Mouse (Mus musculus) heart, embryonic 15.5 days (tissue): ENCODE data around the gene Stk33. TPM values are rescaled to one million over a fixed set of nuclear protein-coding genes. Genes with fewer than 3 reads are reported as not detected.

Experiments used
- ATAC-seq: fragments of 200-750 bp; cut with Nextera tagmentation; replicated peaks from 2 replicates; pipeline ENCODE4 v1.8.0; 2017; ENCODE audit warnings: low read depth, moderate TSS enrichment; ENCODE audit not compliant: insufficient number of reproducible peaks, insufficient read depth, low FRiP score
- H3K27ac ChIP-seq: fragments of 300-500 bp; sonication (generic); 2 replicates; pipeline ENCODE4 v1.5.1; 2015; ENCODE audit warnings: mild to moderate bottlenecking, inconsistent platforms
- H3K27me3 ChIP-seq: fragments of 300-500 bp; sonication (generic); 2 replicates; pipeline ENCODE4 v1.6.1; 2015; ENCODE audit warnings: inconsistent platforms
- H3K36me3 ChIP-seq: fragments of 300-500 bp; sonication (generic); 2 replicates; pipeline ENCODE4 v1.6.1; 2015; ENCODE audit warnings: mild to moderate bottlenecking, inconsistent platforms
- H3K4me1 ChIP-seq: fragments of 300-500 bp; sonication (generic); replicated peaks from 2 replicates; pipeline ENCODE4 v1.6.1; 2015; ENCODE audit warnings: inconsistent platforms
- H3K4me2 ChIP-seq: fragments of 300-500 bp; sonication (generic); 2 replicates; pipeline ENCODE4 v1.6.1; 2015; ENCODE audit warnings: inconsistent platforms, mild to moderate bottlenecking, moderate library complexity
- H3K4me3 ChIP-seq: fragments of 300-500 bp; sonication (generic); 2 replicates; pipeline ENCODE4 v1.5.1; 2015; ENCODE audit warnings: mild to moderate bottlenecking, inconsistent platforms
- H3K9ac ChIP-seq: fragments of 300-500 bp; sonication (generic); 2 replicates; pipeline ENCODE4 v1.6.1; 2015; ENCODE audit warnings: mild to moderate bottlenecking, inconsistent platforms
- H3K9me3 ChIP-seq: fragments of 300-500 bp; sonication (generic); replicated peaks from 2 replicates; pipeline ENCODE4 v1.6.1; 2016; ENCODE audit warnings: inconsistent platforms
- WGBS: fragments of 180-500 bp; shearing (Covaris S2); methylation state at CpG from one replicate; pipeline ENCODE4 v1.1.7; 2015; ENCODE audit warnings: mixed read lengths; 5-methylcytosine and 5-hydroxymethylcytosine counted together
- polyA plus RNA-seq: library from polyadenylated mRNA; unstranded; fragments of >200 nt; fragmentation: Nextera tagmentation; extraction: Ambion mirVana; gene quantifications from 2 replicates; pipeline ENCODE4 v1.2.1, GENCODE M21; 2015

The Stk33 gene
- polyA plus RNA-seq, 1 experiment from 2014 or later, result 0.18 TPM

GRCm38 (mm10) chr7:109244776-109245175 is 194.1 kb downstream of the Stk33 start:
- H3K9ac ChIP-seq, result no peak overlapping the region
- no peaks in the 10 kb centered on the region for H3K9me3 ChIP-seq
- 0 out of 2 replicates have a peak, but pooled peaks cover 2% of the 10 kb centered on the region for H3K4me1 ChIP-seq
- H3K36me3 ChIP-seq, result no peaks in the 10 kb centered on the region
- no peak overlapping the region for H3K27ac ChIP-seq
- H3K4me2 ChIP-seq, result no peak overlapping the region
- 81% methylated on average over 10 of the region's 10 CpGs for WGBS
- ATAC-seq, result no peak
- no peak overlapping the region for H3K4me3 ChIP-seq
- H3K27me3 ChIP-seq, result peaks cover 11% of the 10 kb centered on the region; the same call in 1 of the 2 replicates

- 10% methylated on average over 19 of the region's 19 CpGs for WGBS
- H3K4me2 ChIP-seq, result no peak overlapping the region
- peaks cover 7% of the 10 kb centered on the region; the same call in 1 of the 2 replicates for H3K27me3 ChIP-seq
- H3K4me1 ChIP-seq, result no peaks in the 10 kb centered on the region
- no peak overlapping the region for H3K4me3 ChIP-seq
- ATAC-seq, result no peak
- H3K27ac ChIP-seq, result no peak overlapping the region
- H3K36me3 ChIP-seq, result no peaks in the 10 kb centered on the region
- H3K9ac ChIP-seq, result no peak overlapping the region
- no peaks in the 10 kb centered on the region for H3K9me3 ChIP-seq
These were observed 197.6 kb downstream of the Stk33 start for GRCm38 (mm10) chr7:109241313-109241712.

- Histone ChIP-seq H3K36me3 (no peaks in the 10 kb centered on the region), H3K4me2 (no peak overlapping the region), H3K9ac (no peak overlapping the region), H3K27ac (no peak overlapping the region), H3K27me3 (peaks cover 7% of the 10 kb centered on the region; the same call in 1 of the 2 replicates), H3K4me1 (no peaks in the 10 kb centered on the region), H3K9me3 (no peaks in the 10 kb centered on the region), H3K4me3 (no peak overlapping the region)
- WGBS, result 78% methylated on average over 1 of the region's 1 CpGs
- no peak for ATAC-seq
These were observed 199.5 kb downstream of the Stk33 start for GRCm38 (mm10) chr7:109239346-109239745.

- H3K9ac ChIP-seq, result no peak overlapping the region
- ATAC-seq, result no peak
These were observed 200.2 kb downstream of the Stk33 start for GRCm38 (mm10) chr7:109238724-109239123.

DNA sequence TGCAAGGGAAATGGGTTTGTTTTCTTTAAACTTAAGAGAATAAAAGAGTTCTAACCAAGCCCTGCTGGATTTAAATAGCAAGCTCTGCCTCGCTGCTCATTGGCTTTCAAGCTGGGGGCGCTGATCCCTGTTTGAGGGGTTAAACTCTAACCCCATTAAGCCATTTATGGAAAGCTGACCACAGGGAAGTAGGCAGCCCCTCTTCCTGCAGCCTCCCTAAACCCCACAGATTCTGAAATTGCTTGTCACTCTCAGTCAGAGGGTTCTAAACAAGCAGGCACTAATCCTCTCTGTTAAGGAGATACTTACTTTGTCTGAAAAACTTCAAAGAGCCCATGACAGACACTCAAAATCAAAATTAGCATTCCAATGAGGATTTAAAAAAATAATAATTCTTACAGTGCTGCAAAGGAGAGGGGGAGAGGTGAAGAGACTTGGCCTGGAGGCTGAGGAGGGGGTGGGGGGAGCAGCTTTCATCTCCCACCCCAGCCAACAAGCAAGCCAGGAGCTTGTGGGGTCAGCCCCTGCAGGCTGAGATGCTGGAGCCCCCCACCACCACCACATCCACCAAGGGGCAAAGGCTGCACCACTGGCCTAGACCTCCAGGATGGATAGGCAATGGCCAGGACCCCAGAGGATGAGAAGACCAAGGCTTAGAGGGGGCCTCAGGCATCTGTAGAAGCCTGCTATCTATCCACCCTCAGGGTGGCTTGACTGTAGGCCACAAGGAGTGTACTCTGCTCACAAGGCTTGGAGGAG is 203.8 kb downstream of the Stk33 start:
- Histone ChIP-seq H3K4me3 (no peak overlapping the region), H3K9ac (no peak overlapping the region), H3K36me3 (no peaks in the 10 kb centered on the region), H3K27me3 (no peaks in the 10 kb centered on the region), H3K4me1 (no peaks in the 10 kb centered on the region), H3K9me3 (no peaks in the 10 kb centered on the region), H3K4me2 (no peak overlapping the region), H3K27ac (no peak overlapping the region)
- ATAC-seq, result no peak
- WGBS, result 46% methylated on average over 2 of the region's 2 CpGs

More at GRCm38 (mm10) chr7:109238724-109239123, 200.2 kb downstream of the Stk33 start:
- 82% methylated on average over 10 of the region's 10 CpGs for WGBS
- no peak overlapping the region for H3K4me3 ChIP-seq
- H3K4me1 ChIP-seq, result no peaks in the 10 kb centered on the region
- no peak overlapping the region for H3K4me2 ChIP-seq
- no peaks in the 10 kb centered on the region for H3K9me3 ChIP-seq
- H3K36me3 ChIP-seq, result no peaks in the 10 kb centered on the region
- H3K27me3 ChIP-seq, result peaks cover 7% of the 10 kb centered on the region; the same call in 1 of the 2 replicates
- no peak overlapping the region for H3K27ac ChIP-seq

- Histone ChIP-seq H3K4me3 (no peak overlapping the region), H3K9ac (no peak overlapping the region), H3K27ac (no peak overlapping the region), H3K27me3 (no peaks in the 10 kb centered on the region), H3K36me3 (no peaks in the 10 kb centered on the region), H3K9me3 (no peaks in the 10 kb centered on the region), H3K4me2 (no peak overlapping the region), H3K4me1 (no peaks in the 10 kb centered on the region)
- 47% methylated on average over 5 of the region's 5 CpGs for WGBS
- no peak for ATAC-seq
These were observed 204.4 kb downstream of the Stk33 start for GRCm38 (mm10) chr7:109234476-109234875.

- Histone ChIP-seq H3K4me2 (no peak overlapping the region), H3K36me3 (no peaks in the 10 kb centered on the region), H3K27me3 (no peaks in the 10 kb centered on the region), H3K4me3 (no peak overlapping the region), H3K9ac (no peak overlapping the region), H3K27ac (no peak overlapping the region), H3K9me3 (no peaks in the 10 kb centered on the region), H3K4me1 (no peaks in the 10 kb centered on the region)
- WGBS, result 66% methylated on average over 11 of the region's 11 CpGs
- no peak for ATAC-seq
These were observed 207.0 kb downstream of the Stk33 start for GRCm38 (mm10) chr7:109231881-109232321.

DNA sequence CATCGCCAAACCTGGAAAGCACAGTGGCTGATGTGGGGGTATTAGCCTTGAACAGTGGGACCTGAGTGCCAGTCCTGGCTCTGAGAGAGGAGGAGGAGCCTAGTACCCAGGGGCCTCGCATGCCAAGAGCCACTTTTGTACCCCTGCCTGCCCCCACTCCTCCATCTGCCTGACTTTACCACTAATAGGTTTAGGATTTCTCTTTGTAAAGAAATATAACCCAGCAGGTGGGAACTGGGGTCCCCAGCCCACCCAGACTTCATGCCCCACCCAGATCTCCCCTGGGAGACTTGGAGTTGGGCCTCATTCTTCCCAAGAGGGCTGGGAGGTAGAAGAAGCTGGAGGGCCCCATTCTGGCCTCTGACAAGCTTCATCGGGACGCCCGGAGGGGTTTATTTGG is 207.6 kb downstream of the Stk33 start:
- no peaks in the 10 kb centered on the region for H3K9me3 ChIP-seq
- 0 out of 2 replicates have a peak, but pooled peaks have one; percentile 7 for ATAC-seq
- WGBS, result 76% methylated on average over 5 of the region's 5 CpGs
- no peaks in the 10 kb centered on the region for H3K4me1 ChIP-seq
- H3K27ac ChIP-seq, result no peak overlapping the region
- no peak overlapping the region for H3K9ac ChIP-seq
- H3K27me3 ChIP-seq, result no peaks in the 10 kb centered on the region
- H3K4me3 ChIP-seq, result no peak overlapping the region
- no peaks in the 10 kb centered on the region for H3K36me3 ChIP-seq
- no peak overlapping the region for H3K4me2 ChIP-seq

GRCm38 (mm10) chr7:109230806-109231205 is 208.1 kb downstream of the Stk33 start:
- Histone ChIP-seq H3K9ac (no peak overlapping the region), H3K4me1 (no peaks in the 10 kb centered on the region), H3K27me3 (no peaks in the 10 kb centered on the region), H3K27ac (no peak overlapping the region), H3K36me3 (no peaks in the 10 kb centered on the region), H3K4me3 (no peak overlapping the region), H3K9me3 (no peaks in the 10 kb centered on the region), H3K4me2 (no peak overlapping the region)
- WGBS, result 17% methylated on average over 2 of the region's 2 CpGs
- ATAC-seq, result no peak

Other genes starting within 250 kb of the Stk33 start
- gene Trim66, start 69.1 kb upstream of the Stk33 start, polyA plus RNA-seq, result 0.01 TPM in 1 of 2 replicates, not detected in the other
- 70.7 and 72.1 TPM in 2 replicates for gene Rpl27a, start 80.1 kb upstream of the Stk33 start, polyA plus RNA-seq